Mouse (Mus musculus): ENCODE data around the gene Gse1. TPM values are rescaled to one million over a fixed set of nuclear protein-coding genes. Genes with fewer than 3 reads are reported as not detected.

Gene Gse1
- polyA plus RNA-seq, 1 experiment from 2014 or later: 6.9 TPM

DNA sequence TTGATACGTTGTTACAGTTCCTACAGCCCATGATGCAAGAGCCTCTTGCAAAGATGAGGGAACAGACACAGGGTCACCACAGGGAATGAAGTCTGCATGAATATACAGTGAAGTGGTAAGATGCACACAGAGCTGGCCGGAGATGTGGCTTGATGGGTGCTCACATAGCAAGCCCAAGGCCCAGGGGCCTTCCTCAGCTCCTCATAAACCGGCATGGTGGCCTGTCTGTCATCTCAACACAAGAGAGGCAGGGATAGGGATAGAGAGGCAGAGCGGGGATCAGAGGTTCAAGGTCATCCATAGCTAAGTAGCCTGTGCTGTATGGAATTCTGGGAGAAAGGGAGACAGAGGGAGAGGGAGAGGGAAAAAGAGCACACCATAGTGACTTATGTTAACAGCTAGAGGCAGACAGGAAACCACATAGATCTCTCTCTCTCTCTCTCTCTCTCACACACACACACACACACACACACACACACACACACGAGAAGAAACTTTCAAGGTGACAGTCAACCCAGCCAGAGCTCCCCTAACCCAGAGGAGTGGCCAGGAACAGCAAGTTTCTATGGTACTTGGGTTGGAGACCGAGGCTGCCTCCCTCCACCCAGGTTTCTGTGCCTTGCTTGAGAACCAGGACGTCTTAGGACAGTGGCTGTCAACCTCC lies 175.5 kb downstream of the Gse1 start:
- H3K4me1 ChIP-seq (ENCODE audit: control insufficient read depth, insufficient read depth, low read length): peaks cover 26% of the 10 kb centered on the region
- no peak overlapping the region for H3K4me2 ChIP-seq (ENCODE audit: low read depth, low read length)
- H3K27ac ChIP-seq (ENCODE audit: low read length): no peak overlapping the region
- no peak overlapping the region for H3K4me3 ChIP-seq (replicated peaks; ENCODE audit: low read length)
- H3K9ac ChIP-seq (ENCODE audit: low read length): no peak overlapping the region
- H3K36me3 ChIP-seq (ENCODE audit: control insufficient read depth, insufficient read depth, low read length): no peaks in the 10 kb centered on the region
- WGBS: 71% methylated on average over 7 of the region's 7 CpGs
- H3K9me3 ChIP-seq (replicated peaks; ENCODE audit: control insufficient read depth, low read length): no peaks in the 10 kb centered on the region
- no peaks in the 10 kb centered on the region for H3K27me3 ChIP-seq (ENCODE audit: control insufficient read depth, insufficient read depth, low read length)
- ATAC-seq (ENCODE audit: insufficient read depth, low FRiP score): no peak

DNA sequence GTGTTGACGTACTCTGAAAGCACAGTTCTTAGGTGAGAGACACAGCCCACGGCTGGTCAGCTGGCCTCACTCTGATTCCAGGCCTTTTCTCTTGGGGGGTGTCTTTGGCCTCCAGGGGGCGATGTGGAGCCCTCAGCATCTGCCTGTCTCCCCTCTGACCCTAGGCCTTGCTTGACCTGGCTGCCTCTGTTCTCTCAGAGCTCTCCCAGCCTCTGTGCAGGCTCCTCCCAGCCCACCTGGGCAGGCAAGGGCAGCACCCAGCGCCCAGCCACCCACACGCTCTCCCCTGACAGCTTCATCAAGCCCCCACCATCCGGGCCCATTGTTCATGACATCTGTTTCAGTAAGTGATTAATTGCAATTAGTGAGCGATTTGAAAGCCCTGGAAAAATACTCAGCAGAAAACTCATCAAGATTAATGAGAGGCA lies 176.4 kb downstream of the Gse1 start:
- Histone ChIP-seq H3K27me3 (ENCODE audit: control insufficient read depth, insufficient read depth, low read length) (no peaks in the 10 kb centered on the region), H3K27ac (ENCODE audit: low read length) (no peak overlapping the region), H3K9me3 (replicated peaks; ENCODE audit: control insufficient read depth, low read length) (no peaks in the 10 kb centered on the region), H3K4me2 (ENCODE audit: low read depth, low read length) (no peak overlapping the region), H3K36me3 (ENCODE audit: control insufficient read depth, insufficient read depth, low read length) (no peaks in the 10 kb centered on the region), H3K9ac (ENCODE audit: low read length) (no peak overlapping the region), H3K4me3 (replicated peaks; ENCODE audit: low read length) (no peak overlapping the region), H3K4me1 (ENCODE audit: control insufficient read depth, insufficient read depth, low read length) (peaks cover 28% of the 10 kb centered on the region)
- ATAC-seq (ENCODE audit: insufficient read depth, low FRiP score): no peak
- WGBS: 49% methylated on average over 7 of the region's 7 CpGs

DNA sequence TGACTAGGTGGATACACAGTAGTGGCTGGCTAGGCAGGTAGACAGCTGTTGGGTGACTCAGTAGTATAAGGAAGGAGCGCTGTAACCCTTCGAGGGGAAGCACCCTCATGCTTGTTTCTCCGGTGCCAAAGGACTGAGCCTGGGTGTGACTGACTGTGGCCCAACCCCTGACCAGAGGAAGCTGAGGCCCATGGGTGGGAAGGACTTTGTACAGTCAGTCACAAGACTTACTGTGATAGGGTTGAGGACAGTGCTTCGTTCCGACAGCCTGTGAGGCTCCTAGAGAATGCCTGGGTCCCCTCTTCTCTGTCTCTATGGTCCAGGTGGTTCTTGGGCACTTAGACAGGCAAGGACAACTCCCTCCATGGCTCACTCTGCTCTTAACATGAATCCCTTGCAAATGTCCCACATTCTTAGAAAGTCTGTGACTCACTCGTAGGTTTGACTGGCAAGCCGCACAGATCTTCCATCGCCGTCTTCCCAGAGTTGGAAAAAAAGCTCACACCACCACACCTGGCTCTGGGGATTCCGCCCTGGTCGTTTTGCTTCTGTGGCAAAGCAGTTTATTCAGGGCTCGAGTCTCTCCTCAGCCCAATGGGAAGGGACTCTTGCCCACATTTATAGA lies 177.9 kb downstream of the Gse1 start:
- H3K27ac ChIP-seq (ENCODE audit: low read length): no peak overlapping the region; the same call in 1 of the 2 replicates
- WGBS: 87% methylated on average over 12 of the region's 12 CpGs
- no peak overlapping the region for H3K9ac ChIP-seq (ENCODE audit: low read length)
- no peaks in the 10 kb centered on the region for H3K9me3 ChIP-seq (replicated peaks; ENCODE audit: control insufficient read depth, low read length)
- no peaks in the 10 kb centered on the region for H3K36me3 ChIP-seq (ENCODE audit: control insufficient read depth, insufficient read depth, low read length)
- H3K4me2 ChIP-seq (ENCODE audit: low read depth, low read length): no peak overlapping the region
- no peak overlapping the region for H3K4me3 ChIP-seq (replicated peaks; ENCODE audit: low read length)
- ATAC-seq (ENCODE audit: insufficient read depth, low FRiP score): peak; percentile 46; the same call in 1 of the 2 replicates
- no peaks in the 10 kb centered on the region for H3K27me3 ChIP-seq (ENCODE audit: control insufficient read depth, insufficient read depth, low read length)
- peaks cover 29% of the 10 kb centered on the region for H3K4me1 ChIP-seq (ENCODE audit: control insufficient read depth, insufficient read depth, low read length)

DNA sequence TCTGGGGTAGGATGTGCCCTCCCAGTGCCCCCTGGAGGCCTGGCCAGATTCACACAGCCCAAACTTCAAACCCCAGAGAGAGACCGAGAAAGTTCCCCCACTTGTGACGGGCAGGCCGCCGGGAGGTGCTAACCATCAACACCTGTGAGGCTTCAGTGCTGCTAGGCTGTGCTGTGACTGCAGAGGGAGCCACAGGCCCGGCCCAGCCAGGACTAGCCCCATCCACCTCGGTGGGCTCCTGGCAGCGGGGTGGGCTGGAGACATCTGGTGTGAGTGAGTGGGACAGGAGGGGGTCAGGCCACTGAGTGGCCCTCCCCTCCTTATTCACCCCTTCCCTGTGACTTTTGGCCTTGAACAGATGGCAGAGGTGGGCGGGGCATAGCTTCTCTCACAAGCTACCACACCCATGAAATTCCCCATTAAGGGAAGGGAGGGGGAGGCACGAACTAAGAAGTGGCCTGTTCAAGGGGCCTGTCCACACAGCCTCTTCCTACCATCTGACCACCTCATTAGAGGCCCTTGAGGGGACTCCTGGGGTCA lies 179.5 kb downstream of the Gse1 start:
- peak; percentile 54; the same call in 1 of the 2 replicates for ATAC-seq (ENCODE audit: insufficient read depth, low FRiP score)
- peak overlapping the region; percentile 4; the same call in 1 of the 2 replicates for H3K27ac ChIP-seq (ENCODE audit: low read length)
- peaks cover 37% of the 10 kb centered on the region for H3K4me1 ChIP-seq (ENCODE audit: control insufficient read depth, insufficient read depth, low read length)
- H3K27me3 ChIP-seq (ENCODE audit: control insufficient read depth, insufficient read depth, low read length): no peaks in the 10 kb centered on the region
- H3K9ac ChIP-seq (ENCODE audit: low read length): peak overlapping the region; percentile 12; the same call in 1 of the 2 replicates
- H3K9me3 ChIP-seq (replicated peaks; ENCODE audit: control insufficient read depth, low read length): no peaks in the 10 kb centered on the region
- no peak overlapping the region for H3K4me2 ChIP-seq (ENCODE audit: low read depth, low read length)
- 19% methylated on average over 9 of the region's 9 CpGs for WGBS
- H3K4me3 ChIP-seq (replicated peaks; ENCODE audit: low read length): no peak overlapping the region
- H3K36me3 ChIP-seq (ENCODE audit: control insufficient read depth, insufficient read depth, low read length): no peaks in the 10 kb centered on the region

DNA sequence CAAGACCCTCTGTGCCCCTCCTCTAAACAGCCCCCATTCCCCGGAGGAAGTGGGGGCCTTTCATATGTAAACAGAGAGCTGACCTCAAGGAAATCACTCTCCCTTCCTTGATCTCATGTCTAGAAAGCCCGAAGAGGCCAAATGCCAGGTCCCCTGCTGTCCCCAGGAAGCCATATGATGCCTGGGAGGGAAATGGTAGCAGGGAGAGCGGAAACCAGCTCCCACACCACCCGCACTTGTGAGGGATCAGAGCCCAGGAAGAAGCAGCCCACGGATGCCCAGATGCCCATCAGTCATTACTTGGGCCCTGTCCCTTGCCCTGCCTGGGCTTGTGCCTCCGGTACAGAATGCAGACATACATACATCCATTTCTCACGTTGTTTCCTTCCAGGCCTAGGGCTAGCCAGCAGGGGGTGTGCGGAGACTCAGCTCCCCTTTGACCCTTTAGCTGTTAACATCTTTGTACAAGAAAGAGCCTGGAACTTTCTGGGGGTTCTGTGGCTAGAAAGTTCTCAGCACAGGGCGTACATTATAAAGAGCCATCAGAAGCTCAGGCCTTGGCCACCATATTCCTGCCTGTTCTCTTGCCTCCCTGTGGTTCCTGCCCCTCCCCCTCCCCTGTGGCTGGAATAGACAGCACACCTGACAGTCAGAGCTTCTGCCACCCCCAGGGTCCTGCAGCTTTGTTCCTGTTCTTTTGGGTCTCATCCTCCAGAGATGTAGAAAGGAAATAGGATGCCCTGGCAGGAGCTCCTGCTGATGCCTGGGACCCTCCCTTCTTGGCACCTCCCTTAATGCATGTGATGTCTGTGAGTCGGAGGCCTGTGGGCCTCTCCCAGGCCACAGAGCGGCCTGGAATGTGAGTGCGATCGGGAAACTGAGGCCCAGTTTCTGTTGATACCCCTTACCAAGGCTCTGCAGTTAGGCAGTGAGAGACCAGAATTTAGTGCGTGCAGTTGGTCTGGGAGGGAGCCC lies 180.3 kb downstream of the Gse1 start:
- Histone ChIP-seq H3K9me3 (replicated peaks; ENCODE audit: control insufficient read depth, low read length) (no peaks in the 10 kb centered on the region), H3K27me3 (ENCODE audit: control insufficient read depth, insufficient read depth, low read length) (no peaks in the 10 kb centered on the region), H3K4me1 (ENCODE audit: control insufficient read depth, insufficient read depth, low read length) (peaks cover 40% of the 10 kb centered on the region), H3K4me3 (replicated peaks; ENCODE audit: low read length) (no peak overlapping the region), H3K36me3 (ENCODE audit: control insufficient read depth, insufficient read depth, low read length) (no peaks in the 10 kb centered on the region), H3K4me2 (ENCODE audit: low read depth, low read length) (no peak overlapping the region), H3K9ac (ENCODE audit: low read length) (peak overlapping the region; percentile 29; the same call in 1 of the 2 replicates), H3K27ac (ENCODE audit: low read length) (peak overlapping the region; percentile 4; the same call in 1 of the 2 replicates)
- WGBS: 49% methylated on average over 14 of the region's 14 CpGs
- ATAC-seq (ENCODE audit: insufficient read depth, low FRiP score): no peak

DNA sequence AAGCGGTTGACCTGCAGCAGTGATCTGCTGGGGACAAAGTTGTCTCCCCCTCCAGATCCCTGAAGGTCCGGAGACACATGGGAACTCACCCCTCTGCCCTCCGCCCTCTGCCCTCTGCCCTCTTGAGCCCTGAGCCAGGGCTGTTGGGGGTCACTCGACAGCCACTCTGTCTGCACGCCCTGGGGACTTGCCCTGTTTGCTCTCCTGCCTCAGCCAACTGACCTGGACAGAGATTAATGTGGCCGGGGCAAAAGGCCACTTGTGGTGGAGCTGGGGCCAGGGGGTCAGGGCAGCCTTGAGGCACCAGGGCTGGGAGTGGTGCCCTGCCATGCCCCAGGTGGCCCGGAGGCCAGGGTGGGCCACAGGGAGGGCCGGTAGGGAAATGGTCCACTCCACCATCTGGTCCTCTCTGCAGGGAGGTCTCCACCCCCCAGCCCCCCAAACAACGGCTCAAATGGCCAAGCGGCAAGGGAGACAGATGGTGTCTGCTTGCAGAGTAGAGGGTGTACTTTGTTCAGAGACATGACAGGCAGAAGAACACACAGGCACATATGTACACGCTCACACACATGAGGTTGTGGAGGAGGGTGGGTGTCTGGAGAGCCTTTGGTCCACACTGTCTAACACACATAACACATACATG lies 181.2 kb downstream of the Gse1 start:
- Histone ChIP-seq H3K4me2 (ENCODE audit: low read depth, low read length) (no peak overlapping the region), H3K4me1 (ENCODE audit: control insufficient read depth, insufficient read depth, low read length) (peaks cover 41% of the 10 kb centered on the region), H3K9ac (ENCODE audit: low read length) (0 out of 2 replicates have a peak overlapping the region, but pooled peaks have one; percentile 29), H3K27me3 (ENCODE audit: control insufficient read depth, insufficient read depth, low read length) (no peaks in the 10 kb centered on the region), H3K9me3 (replicated peaks; ENCODE audit: control insufficient read depth, low read length) (no peaks in the 10 kb centered on the region), H3K4me3 (replicated peaks; ENCODE audit: low read length) (no peak overlapping the region), H3K27ac (ENCODE audit: low read length) (no peak overlapping the region), H3K36me3 (ENCODE audit: control insufficient read depth, insufficient read depth, low read length) (no peaks in the 10 kb centered on the region)
- WGBS: 49% methylated on average over 11 of the region's 11 CpGs
- ATAC-seq (ENCODE audit: insufficient read depth, low FRiP score): no peak

DNA sequence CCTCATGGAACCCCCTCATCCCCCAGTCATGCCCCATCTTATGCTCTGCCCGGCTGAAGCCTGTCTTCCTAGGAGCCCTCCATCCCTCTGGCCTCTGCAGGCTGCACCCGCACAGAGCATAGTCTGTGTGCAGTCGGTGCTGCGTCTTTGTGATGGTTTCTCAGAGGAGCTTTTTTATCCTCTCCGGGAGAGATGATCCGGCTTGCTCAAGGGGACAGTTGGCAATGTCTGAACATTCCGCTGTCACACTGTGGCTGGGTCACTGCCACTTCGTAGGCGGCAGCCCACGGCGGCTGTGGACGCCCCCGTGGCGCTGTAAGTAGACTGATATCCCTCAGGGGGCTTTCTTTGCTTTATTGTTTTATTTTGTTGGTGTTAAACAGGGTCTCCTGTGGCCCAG lies 182.8 kb downstream of the Gse1 start:
- no peak for ATAC-seq (ENCODE audit: insufficient read depth, low FRiP score)
- Histone ChIP-seq H3K4me3 (replicated peaks; ENCODE audit: low read length) (no peak overlapping the region), H3K4me1 (ENCODE audit: control insufficient read depth, insufficient read depth, low read length) (peaks cover 51% of the 10 kb centered on the region), H3K4me2 (ENCODE audit: low read depth, low read length) (no peak overlapping the region), H3K9ac (ENCODE audit: low read length) (no peak overlapping the region), H3K9me3 (replicated peaks; ENCODE audit: control insufficient read depth, low read length) (no peaks in the 10 kb centered on the region), H3K27me3 (ENCODE audit: control insufficient read depth, insufficient read depth, low read length) (no peaks in the 10 kb centered on the region), H3K36me3 (ENCODE audit: control insufficient read depth, insufficient read depth, low read length) (no peaks in the 10 kb centered on the region), H3K27ac (ENCODE audit: low read length) (no peak overlapping the region)
- 86% methylated on average over 14 of the region's 14 CpGs for WGBS

DNA sequence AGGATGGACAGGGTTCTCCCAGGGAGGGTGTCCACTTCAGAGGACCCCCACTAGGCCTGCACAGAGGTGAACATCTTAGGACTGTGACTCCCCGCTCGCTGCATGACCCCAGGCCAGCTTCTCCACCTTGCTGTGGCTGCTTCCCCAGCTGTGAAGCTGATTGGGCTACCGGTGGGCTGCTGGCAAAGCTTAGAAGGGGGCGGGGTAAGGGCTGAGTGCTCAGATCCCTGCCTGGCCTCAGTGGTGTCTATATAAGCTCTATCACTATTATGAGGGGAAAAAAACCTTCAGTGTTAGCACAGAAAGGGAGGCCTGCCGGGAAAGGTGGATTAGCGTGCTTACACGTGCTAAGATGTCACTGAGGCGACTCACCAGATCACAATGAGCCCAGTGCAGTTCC lies 183.6 kb downstream of the Gse1 start:
- ATAC-seq (ENCODE audit: insufficient read depth, low FRiP score): no peak
- H3K36me3 ChIP-seq (ENCODE audit: control insufficient read depth, insufficient read depth, low read length): no peaks in the 10 kb centered on the region
- H3K27ac ChIP-seq (ENCODE audit: low read length): no peak overlapping the region
- H3K4me2 ChIP-seq (ENCODE audit: low read depth, low read length): no peak overlapping the region
- no peaks in the 10 kb centered on the region for H3K27me3 ChIP-seq (ENCODE audit: control insufficient read depth, insufficient read depth, low read length)
- peaks cover 58% of the 10 kb centered on the region for H3K4me1 ChIP-seq (ENCODE audit: control insufficient read depth, insufficient read depth, low read length)
- H3K9me3 ChIP-seq (replicated peaks; ENCODE audit: control insufficient read depth, low read length): no peaks in the 10 kb centered on the region
- H3K4me3 ChIP-seq (replicated peaks; ENCODE audit: low read length): no peak overlapping the region
- H3K9ac ChIP-seq (ENCODE audit: low read length): peak overlapping the region; percentile 44; the same call in 1 of the 2 replicates
- WGBS: 50% methylated on average over 8 of the region's 8 CpGs

Data from stomach, embryonic 16.5 days (tissue).